Mouse (Mus musculus): Measurements from ENCODE around the gene Cln6.
"Not testable (repeated sequence)": the region's sequence is repeated elsewhere in the genome, so short reads cannot be mapped to it uniquely, and the experiment has no call there.

The Cln6 gene

DNA sequence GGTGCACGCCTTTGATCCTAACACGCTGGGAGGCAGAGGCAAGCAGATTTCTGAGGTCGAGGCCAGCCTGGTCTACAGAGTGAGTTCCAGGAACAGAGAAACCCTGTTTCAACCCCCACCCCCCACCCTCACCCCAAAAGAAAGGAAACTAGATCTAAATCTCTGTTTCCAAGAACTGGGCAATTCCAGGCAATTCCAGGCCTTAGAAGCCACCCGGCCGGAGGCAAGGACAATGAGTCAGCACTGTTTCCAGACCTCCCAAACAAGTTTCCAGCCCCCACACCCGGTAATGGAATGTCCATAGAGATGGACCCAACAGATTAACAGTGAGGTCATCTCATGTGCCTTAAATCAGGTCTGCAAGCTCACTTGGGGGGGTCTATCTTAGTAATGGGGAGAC, 8.7 kb upstream of the Cln6 start:
- no peak for DNase-seq (ENCODE audit: low spot score in 2 of 2)

DNA sequence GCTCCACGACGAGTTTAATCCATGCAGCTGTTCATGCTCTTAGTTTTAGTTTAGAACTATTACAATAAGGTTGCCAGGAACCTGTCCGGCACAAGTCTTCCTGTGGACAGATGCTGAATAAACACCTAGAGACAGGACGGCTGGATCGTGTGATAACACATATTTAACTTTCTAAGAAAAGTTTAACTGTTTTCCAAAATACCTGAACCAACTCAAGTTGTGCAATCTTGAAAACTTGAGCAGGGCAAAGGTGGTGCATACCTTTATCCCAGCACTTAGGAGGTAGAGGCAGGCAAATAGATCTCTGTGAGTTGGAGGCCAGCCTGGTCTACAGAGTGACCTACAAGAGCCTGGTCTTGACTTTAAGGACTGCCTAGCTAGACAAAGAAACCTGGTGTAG, 3.7 kb upstream of the Cln6 start:
- no peak for DNase-seq (ENCODE audit: low spot score in 2 of 2)

DNA sequence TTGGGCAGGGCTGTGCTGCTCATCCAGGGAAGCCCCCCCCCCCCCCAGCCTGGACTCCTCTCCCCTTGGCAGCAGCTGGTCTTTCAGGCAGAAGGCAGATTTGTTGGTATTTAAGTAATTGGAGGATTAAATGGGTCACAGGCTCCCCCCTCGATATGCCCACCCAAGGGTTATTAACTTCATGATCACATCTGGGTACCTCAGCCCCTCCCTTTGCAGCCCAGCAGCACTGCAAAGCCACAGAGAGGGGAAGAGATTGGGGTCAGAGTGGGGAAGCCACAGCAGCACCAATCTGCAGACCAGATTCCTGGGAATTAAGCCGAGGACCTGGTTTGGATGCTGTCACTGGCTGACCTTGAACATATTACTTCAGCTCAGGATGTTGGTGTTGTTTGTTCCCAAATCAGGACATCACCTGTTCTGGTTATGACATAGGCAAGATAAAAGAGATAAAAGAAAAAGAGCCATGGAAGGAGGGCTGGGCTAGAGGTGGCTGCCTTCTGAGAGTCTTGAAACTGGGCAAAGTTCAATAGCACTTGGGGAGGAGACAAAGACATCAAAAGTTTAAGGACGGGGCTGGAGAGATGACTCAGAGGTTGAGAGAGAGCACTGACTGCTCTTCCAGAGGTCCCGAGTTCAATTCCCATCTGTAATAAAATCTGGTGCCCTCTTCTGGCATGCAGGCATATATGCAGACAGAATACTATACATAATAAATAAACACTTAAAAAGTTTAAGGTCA, 2.7 kb upstream of the Cln6 start:
- no peak for DNase-seq (ENCODE audit: low spot score in 2 of 2)

DNA sequence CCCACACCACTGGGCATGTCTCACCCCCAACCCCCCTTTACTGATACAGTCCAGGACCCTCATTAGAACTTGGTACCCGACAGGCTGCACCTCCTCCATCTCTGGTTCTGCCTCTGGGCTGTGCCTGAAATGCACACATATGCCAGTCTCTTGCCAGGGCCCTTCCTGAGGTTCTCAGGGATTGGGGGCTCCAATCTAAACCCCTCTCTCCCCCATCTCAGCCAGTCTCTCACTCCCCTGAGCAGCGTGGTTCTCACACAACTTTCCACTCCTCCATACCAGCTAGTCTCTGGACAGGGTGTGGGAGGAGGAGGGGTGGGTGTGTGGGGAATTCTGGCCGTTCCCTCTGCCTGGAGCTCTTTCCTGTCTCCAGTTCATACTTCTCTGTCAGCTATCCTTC, 974 bp upstream of the Cln6 start:
- DNase-seq (ENCODE audit: low spot score in 2 of 2): no peak

DNA sequence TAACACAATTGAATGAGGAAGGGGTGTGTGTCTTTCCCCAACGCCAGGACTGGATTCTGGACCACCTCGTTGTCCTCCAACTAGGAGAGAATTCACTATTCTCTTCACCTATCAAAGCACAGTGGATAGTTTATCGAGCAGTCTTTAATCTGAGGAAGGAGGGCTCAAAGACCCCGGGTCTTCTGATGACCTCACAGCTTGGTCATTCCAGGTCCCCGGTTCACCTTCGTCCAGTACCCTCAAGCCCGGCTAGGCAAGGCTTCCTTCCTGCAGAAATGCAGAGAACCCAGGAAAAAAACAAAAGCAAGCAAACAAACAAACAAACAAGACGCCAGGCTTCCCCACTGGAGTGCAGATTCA, 459 bp upstream of the Cln6 start:
- DNase-seq (ENCODE audit: low spot score in 2 of 2): no peak

DNA sequence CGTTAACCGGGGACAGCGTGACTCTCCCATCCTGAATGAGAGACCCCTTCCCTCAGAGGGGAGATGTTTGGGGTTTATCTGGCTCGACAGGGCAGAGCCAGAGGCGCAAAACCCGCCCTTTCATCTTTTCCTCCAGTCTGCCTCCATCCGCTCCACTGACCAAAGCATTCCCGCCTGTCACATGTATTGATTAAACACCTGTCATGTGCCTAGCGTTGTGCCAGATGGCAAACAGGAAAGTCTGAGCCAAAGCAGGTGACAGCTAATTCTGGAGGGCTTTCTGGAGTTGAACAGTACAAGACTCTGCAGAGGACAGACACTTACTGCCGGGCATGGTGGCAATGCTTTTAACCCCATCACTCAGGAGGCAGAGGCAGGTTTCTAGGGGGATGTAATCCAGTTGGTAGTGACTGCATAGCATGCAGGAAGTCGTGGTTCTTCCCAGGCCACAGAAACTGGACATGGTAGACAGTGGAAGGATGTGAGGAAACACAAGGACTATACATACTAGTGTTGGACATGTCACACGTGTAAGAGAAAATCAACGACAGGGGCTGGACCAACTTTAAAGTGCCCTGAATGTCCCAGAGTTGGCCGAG, 686 bp downstream of the Cln6 start:
- DNase-seq (ENCODE audit: low spot score in 2 of 2): no peak

DNA sequence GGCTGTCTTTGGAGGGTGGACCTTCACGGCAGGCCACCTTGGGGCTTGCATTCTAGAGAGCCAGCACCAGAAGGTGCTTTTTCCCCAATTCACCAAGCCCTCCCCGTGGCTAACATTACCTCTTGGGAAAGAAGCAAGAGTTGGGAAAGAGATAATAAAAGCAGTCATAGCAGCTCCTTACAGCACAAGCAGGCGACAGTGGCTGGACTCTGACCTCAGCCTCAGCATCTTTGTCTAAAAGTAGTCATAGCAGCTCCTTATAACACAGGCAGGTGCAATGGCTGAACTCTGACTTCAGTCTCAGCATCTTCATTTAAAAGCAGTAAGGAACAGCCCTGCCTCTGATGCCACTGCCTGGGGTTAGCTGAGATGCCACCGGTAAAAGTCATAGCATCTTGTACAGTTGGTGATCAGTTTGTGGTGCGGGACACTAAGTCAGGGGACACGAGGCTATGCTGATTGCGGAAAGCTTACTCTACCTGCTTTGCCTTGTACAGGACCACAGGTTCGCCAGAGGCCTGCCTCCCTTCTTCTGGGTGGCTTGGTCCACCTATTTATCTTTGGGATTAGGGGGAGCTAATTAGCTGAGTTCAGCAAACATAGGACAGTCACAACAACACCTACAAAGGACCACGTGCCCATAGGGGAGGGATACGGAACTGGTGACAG, 4.9 kb downstream of the Cln6 start:
- DNase-seq (ENCODE audit: low spot score in 2 of 2): no peak

DNA sequence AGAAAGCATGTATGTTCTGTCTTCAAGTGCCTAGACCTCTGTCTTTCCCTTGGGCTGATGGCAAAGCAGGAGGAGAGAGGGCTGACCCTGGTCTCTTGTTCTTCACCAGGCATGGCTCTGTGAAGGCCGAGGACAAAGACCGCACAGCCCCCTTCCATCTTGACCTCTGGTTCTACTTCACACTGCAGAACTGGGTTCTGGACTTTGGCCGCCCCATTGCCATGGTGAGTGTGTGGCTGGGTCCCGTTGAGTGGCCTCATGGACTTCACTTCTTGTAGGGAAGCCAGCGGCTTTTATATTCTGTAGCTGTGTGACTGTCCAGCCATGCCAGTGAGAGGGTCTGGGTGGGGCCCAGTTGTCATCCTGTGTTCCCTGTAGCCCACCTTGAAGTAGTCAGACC, 5.9 kb downstream of the Cln6 start:
- DNase-seq (ENCODE audit: low spot score in 2 of 2): no peak

DNA sequence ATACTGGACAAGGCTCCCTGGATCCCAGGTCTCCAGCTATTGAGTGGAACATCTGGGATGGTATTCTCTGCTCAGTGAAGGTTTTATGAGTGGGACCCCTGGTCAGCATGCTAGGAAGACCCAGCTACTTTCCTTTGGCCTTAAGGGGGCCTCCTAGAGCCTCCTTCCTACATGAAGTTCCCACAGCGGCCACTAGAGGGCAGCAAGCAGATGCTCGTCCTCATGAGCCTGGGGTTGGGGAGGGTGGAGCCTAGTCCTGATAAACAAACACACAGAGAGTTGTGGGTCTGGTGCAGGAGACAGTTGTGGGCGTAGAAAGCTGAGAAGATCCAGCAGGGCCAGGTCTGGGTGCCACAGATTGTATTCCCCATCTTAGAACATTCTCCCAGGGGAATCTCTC, 9.1 kb downstream of the Cln6 start:
- DNase-seq (ENCODE audit: low spot score in 2 of 2): peak; percentile 82 to 86

DNA sequence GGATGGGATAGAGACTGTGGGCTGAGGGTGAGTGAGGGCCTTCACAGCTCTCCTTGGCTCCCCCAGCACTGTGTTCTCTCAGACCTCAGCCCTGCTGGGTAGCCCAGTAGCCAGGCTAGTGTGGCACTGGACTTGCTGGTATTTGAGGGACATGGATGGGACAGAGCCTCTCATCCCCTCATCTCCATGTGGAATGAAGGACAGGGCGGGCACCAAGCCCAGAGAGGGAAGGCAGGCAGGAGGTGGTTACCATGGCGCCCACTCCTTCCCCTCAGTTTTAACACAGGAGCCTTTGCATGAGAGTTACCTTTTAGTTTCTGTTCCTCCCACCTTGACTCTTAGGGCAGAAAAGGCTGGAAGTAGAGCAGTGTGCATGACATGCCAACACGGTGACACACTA, 10.1 kb downstream of the Cln6 start:
- no peak for DNase-seq (ENCODE audit: low spot score in 2 of 2)

DNA sequence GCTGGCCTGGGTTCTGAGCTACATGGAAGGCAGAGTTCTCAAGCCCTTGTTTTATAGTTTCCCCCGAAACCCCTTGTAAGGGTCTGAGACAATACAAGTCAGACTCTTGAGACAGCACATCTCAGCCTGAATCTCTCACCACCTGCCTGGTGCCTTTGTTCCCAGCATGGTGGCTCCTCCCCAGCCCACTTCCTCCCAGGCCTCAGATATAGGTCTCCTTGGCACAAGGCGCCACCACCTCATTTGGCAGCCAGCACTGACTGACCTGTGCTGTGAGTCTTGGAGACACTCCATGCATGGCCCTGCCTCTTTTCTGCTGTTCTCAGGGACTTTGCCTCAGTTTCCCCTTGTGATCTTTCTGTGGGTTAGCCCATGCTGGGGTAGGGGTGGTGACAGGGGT, 13.0 kb downstream of the Cln6 start:
- DNase-seq (ENCODE audit: low spot score in 2 of 2): no peak

DNA sequence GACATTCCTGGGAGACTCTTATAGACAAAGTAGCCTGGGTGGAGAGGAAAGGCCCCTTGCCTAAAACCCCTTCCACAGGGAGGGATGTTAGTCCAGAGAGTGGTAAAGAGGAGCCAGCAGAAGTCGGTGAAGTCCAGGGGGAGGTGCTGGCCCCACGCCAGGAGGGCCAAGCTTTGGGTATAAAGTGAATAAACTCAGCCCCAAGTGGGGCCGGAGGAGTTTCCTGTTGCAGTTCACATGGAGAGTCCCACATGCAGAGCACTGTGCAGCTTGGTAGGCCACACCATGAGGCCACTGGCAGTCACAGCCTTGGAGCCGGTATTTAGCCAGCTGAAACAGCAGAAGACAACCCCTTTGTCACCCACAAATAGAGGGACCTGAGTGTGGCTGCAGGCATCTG, 15.9 kb downstream of the Cln6 start:
- no peak for DNase-seq (ENCODE audit: low spot score in 2 of 2)

DNA sequence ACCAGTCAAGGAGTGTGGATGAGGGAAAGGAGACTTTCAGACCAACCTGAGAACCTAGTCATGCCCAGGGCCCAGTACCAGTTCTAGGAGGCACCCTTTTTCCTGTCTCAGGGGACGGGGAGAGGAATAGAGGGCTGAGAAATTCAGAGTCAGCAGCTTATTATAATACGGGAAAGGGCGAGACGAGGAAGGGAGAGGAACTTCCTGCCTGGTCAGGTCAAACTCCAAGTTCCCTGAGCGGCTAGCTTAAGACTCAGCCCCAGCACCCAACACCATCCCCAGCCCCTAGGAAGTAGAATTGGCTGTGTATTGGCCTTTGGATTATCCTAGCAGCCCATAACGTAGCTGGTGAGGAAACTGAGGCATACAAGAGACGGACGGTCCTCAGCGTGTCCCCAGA, 18.6 kb downstream of the Cln6 start:
- peak in 1 of 2 experiments; percentile 47 for DNase-seq (ENCODE audit: low spot score in 2 of 2)

DNA sequence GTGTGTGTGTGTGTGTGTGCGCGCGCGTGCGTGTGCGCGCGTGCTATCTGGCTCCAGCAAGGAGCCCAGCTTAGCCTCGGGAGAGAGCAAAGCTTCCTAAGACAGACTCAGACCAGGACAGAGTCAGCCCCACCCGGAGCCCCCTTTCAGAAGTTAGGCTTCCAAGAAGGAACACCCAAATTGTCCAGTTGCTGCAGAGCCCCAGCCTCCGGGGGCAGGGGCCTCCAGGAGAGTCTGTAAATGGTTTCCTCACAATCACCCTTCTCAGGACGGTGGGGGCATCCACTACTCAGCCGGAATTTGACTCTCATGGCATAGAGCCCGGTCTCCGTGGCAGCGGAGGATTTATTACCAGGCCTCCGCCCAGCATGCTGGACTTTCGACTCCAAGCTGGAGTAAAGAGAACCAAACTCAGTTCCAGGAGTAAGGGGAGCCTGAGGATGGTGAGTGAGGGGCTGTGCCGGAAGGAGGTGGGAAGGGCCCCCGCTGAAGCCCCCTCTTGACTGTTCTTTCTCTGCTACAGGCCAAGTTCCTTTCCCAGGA, 19.2 kb downstream of the Cln6 start, which contains the start of gene Calml4:
TSS of gene Calml4 (plus strand) at position 362 of the 543 bp plus-strand sequence.
- DNase-seq (ENCODE audit: low spot score in 2 of 2): peak; percentile 70 to 78

DNA sequence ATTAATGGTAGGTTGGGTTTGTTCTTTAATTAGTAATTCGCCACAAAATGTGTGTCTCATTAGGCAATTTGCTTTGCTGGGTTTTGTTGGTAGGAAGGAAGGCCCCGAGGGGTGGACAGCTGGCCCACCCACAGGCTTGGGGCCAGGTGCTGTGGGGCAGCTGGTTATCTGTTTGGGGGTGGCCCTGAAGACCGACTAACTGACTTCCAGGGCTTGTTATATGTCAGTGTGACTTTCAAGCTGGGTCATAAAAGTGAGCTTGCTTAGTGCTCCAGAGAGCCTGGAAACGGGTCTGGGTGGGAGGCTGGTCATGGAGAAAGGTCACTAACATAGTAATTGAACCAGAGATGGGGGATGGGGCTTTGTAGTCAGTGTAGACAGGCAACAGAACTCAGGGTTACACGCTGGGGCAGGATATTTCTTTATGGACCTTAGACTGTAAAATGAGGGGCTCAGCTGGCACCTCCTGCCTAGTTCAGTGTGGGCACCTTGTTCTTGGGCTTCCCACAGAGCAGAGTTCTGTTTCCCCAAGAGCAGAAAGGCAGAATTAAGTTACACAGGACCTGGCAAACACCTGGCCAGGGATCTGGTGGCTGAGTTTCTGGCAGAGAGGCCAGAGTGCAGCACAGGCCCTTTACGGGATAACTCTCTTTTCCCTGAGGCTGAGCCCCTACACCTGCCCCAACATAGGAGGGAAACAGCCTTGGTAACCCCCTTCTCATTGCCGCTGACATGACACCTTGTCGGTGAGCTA, 19.9 kb downstream of the Cln6 start:
- DNase-seq (ENCODE audit: low spot score in 2 of 2): no peak

DNA sequence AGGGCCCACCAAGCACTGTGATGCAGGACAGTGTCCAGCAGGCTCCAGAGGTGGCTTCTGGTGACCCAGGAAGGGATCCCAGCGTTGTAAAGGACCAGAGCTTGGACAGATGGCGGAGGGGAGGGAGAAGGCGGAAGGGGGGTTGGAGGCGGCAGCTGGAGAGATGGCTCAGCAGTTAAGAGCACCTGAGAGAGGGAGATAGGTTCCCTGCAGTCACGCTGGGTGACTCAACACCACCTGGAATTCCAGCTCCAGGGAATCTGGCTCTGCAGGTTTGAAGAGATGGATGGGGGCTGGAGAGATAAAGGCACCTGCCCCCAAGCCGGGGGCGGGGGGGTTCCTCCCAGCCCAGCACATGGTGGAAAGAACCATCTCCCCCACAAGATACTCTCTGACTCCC, 21.5 kb downstream of the Cln6 start:
- not testable (repeated sequence) for DNase-seq (ENCODE audit: low spot score in 2 of 2)

DNA sequence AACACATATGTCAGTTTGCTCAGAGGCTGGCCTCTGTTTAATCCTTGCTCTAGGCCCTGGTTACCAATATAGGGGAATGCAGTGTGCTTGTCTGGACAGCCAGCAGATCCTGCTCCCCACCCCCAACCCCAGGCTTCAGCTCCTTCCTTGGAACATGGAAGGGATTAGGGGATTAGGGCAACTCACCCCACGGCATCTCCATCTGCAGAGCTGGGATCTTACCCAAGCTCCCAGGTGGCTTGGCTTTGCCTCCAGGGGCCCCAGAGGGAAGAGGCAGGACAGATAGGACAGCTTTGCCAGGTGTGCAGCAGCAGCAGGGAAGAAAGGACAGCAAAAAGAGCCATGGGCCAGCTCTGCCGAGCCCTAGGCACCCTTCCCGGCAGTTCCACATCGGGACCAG, 22.3 kb downstream of the Cln6 start:
- no peak for DNase-seq (ENCODE audit: low spot score in 2 of 2)

DNA sequence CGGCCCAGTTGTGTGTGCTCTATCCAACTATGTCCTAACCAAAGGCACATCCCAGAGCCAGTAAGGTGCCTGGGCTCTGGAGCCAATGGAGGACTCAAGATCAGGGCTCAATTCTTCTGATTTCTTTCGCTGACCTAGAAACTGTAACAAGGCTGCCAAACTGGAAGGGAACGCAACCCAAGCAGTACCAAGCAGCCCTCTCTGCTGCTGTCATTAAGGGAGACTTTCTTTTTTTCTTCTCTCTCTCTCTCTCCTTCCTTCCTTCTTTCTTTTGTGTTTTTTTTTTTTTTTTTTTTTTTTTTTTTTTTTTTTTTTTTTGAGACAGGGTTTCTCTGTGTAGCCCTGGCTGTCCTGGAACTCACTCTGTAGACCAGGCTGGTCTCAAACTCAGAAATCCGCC, 30.7 kb downstream of the Cln6 start:
- DNase-seq (ENCODE audit: low spot score in 2 of 2): not testable (repeated sequence)

DNA sequence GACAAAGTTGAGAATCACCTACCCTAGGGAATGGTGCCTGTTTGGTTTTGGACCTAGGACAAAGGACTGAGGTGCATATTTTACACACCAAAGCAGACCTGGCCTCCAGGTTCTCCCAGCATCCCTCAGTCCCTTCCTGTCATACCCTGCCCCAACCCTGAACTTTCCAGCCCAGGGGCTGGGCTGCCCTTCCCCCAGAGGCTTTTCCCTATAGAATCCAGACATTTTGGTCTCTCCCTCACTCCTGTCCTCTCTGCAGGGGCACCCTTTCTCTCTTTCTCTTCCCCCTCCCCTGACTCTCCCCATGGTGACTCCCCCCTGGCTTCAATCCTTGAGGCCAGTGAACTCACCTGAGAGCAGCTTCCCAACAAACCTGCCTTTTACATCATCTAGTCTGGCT, 32.1 kb downstream of the Cln6 start:
- DNase-seq (ENCODE audit: low spot score in 2 of 2): no peak

DNA sequence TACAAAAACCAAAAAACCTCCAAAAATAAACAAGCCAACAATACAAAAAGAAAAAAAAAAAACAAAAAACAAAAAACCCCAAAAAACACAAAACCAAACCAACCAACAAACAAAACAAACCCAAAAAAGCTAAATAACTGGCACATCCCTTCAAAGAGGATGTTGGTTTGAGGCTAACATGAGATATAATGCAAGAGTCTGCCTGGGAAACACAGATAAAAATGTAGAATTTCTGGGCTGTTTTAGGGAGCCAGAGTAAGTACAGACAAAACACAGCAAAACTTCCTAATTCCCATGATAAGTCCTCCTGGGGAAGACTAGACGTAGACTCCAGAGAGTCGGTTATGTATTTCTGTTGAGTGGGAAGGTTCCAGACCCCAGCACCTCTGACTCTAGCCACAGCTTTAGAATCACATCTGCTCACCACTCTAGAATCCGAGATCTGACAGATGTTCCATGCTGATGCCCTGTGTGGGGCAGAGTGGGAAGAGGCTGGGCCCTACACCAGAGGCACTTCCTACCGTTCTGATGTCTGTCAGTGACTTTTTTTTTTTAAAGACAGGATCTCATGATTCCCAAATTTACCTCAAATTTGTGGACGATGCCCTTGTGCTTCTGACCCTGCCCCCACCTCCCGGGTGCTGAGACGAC, 38.5 kb downstream of the Cln6 start:
- DNase-seq (ENCODE audit: low spot score in 2 of 2): no peak

DNA sequence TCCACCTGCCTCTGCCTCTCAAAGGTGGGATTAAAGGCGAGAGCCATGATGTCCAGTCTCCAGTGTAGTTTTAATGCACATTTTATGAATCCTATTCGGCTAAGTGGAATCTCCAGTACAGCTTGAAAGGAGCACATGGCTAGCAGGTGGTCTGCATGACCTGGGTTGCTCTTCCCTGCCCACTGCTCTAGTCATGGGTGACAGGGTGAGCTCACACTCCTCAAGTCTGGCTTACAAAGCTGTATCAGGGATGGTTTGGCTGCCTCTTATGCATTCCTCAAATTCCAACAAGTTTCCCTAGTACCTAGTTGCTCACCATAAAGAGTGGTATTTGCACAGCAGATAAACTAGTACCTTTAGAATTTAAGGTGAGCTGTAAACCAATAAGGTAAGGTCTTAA, 39.2 kb downstream of the Cln6 start:
- no peak for DNase-seq (ENCODE audit: low spot score in 2 of 2)

DNA sequence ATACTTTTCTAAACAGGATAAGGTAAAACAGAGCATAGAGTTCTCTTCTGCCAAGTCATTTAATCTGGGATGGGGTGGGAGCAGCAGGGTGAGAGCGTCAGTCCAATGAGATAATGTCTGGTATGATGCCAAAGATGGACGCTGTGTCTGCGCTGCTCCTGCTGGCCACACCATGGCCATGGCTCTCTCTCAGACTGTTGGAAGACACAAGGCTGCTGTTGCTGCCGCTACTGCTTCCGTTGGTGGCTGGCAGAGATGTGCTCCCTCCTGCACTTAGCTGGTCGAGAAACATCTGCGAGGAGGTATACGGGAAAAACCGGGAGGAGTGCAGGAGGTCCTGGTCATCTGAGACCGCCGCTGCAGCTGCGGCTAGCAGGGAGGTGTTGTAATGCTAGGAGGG, 43.3 kb downstream of the Cln6 start:
- DNase-seq (ENCODE audit: low spot score in 2 of 2): peak; percentile 75 to 77
